Mouse (Mus musculus): ENCODE data around the gene 1700012A03Rik. TPM values are rescaled to one million over a fixed set of nuclear protein-coding genes. Genes with fewer than 3 reads are reported as not detected.

1700012A03Rik gene
- polyA plus RNA-seq, 2 experiments: not detected

- no peak for ATAC-seq (ENCODE audit: insufficient read depth)
- 63% methylated on average over 3 of the region's 3 CpGs for WGBS (ENCODE audit: insufficient replicate concordance)
Measured at GRCm38 (mm10) chr6:32028228-32029009, 21.6 kb upstream of the 1700012A03Rik start.

DNA sequence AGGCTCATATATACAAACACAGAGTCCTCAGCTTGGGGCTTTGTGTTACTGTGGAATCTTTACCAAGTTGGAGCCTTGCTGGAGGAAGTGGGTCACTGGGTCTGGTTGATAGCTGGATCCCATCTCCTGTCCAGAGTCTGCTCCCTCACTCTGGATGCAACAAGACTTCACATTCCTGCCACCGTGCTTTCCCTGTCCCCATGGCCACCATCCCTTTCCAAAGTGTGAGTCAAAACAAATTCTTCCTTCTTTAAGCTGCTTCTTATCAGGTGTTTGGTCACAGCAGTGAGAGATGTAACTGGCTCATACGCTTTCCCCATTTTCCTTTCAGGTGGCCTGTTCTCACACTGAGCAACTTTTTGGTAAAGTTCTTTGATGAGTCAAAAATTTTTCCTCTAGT is 15.8 kb upstream of the 1700012A03Rik start:
- Histone ChIP-seq H3K9me3 (ENCODE audit: control insufficient read depth, low read length) (no peaks in the 10 kb centered on the region), H3K4me1 (replicated peaks; ENCODE audit: control insufficient read depth in 2 of 2, insufficient read depth in 2 of 2, low read length in 1 of 2) (no peaks in the 10 kb centered on the region), H3K36me3 (replicated peaks; ENCODE audit: control insufficient read depth, insufficient read depth, low read depth) (no peaks in the 10 kb centered on the region), H3K4me3 (ENCODE audit: insufficient read depth in 1 of 2, low read depth in 2 of 2, low read length in 2 of 2) (no peak overlapping the region), H3K4me2 (ENCODE audit: low read depth) (no peak overlapping the region), H3K27me3 (ENCODE audit: control insufficient read depth, insufficient read depth, low read length) (no peaks in the 10 kb centered on the region), H3K9ac (replicated peaks) (no peak overlapping the region), H3K27ac (no peak overlapping the region)
- TF ChIP-seq CTCF (IDR thresholded peaks at IDR 0.05; ENCODE audit: low read depth) (no peak), EP300 (IDR thresholded peaks at IDR 0.05; ENCODE audit: low read depth) (no peak)
- no peak for ATAC-seq (ENCODE audit: insufficient read depth)
- 55% methylated on average over 2 of the region's 2 CpGs for WGBS (ENCODE audit: insufficient replicate concordance)
- no peak for DNase-seq (ENCODE audit: low read depth in 3 of 3, low spot score in 3 of 3)

More at GRCm38 (mm10) chr6:32028228-32029009, 21.6 kb upstream of the 1700012A03Rik start:
- DNase-seq (ENCODE audit: low read depth in 3 of 3, low spot score in 3 of 3): no peak
- Histone ChIP-seq H3K27me3 (ENCODE audit: control insufficient read depth, insufficient read depth, low read length) (no peaks in the 10 kb centered on the region), H3K4me1 (replicated peaks; ENCODE audit: control insufficient read depth in 2 of 2, insufficient read depth in 2 of 2, low read length in 1 of 2) (no peaks in the 10 kb centered on the region), H3K4me3 (ENCODE audit: insufficient read depth in 1 of 2, low read depth in 2 of 2, low read length in 2 of 2) (no peak overlapping the region), H3K27ac (no peak overlapping the region), H3K9me3 (ENCODE audit: control insufficient read depth, low read length) (no peaks in the 10 kb centered on the region), H3K36me3 (replicated peaks; ENCODE audit: control insufficient read depth, insufficient read depth, low read depth) (no peaks in the 10 kb centered on the region), H3K4me2 (ENCODE audit: low read depth) (no peak overlapping the region), H3K9ac (replicated peaks) (no peak overlapping the region)
- TF ChIP-seq CTCF (IDR thresholded peaks at IDR 0.05; ENCODE audit: low read depth) (no peak), EP300 (IDR thresholded peaks at IDR 0.05; ENCODE audit: low read depth) (no peak)

- H3K4me2 ChIP-seq (ENCODE audit: low read depth): no peak overlapping the region
- no peaks in the 10 kb centered on the region for H3K27me3 ChIP-seq (ENCODE audit: control insufficient read depth, insufficient read depth, low read length)
- H3K4me1 ChIP-seq (replicated peaks; ENCODE audit: control insufficient read depth in 2 of 2, insufficient read depth in 2 of 2, low read length in 1 of 2): no peaks in the 10 kb centered on the region
- no peaks in the 10 kb centered on the region for H3K36me3 ChIP-seq (replicated peaks; ENCODE audit: control insufficient read depth, insufficient read depth, low read depth)
- H3K27ac ChIP-seq: no peak overlapping the region
- DNase-seq (ENCODE audit: low read depth in 3 of 3, low spot score in 3 of 3) (no peak), ATAC-seq (ENCODE audit: insufficient read depth) (no peak)
- H3K4me3 ChIP-seq (ENCODE audit: insufficient read depth in 1 of 2, low read depth in 2 of 2, low read length in 2 of 2): no peak overlapping the region
- TF ChIP-seq CTCF (IDR thresholded peaks at IDR 0.05; ENCODE audit: low read depth) (no peak), EP300 (IDR thresholded peaks at IDR 0.05; ENCODE audit: low read depth) (no peak)
- no peaks in the 10 kb centered on the region for H3K9me3 ChIP-seq (ENCODE audit: control insufficient read depth, low read length)
- no peak overlapping the region for H3K9ac ChIP-seq (replicated peaks)
Measured at GRCm38 (mm10) chr6:32045344-32045743, 4.7 kb upstream of the 1700012A03Rik start.

- DNase-seq (ENCODE audit: low read depth in 3 of 3, low spot score in 3 of 3) (no peak), ATAC-seq (ENCODE audit: insufficient read depth) (no peak)
- WGBS (ENCODE audit: insufficient replicate concordance): 31% methylated on average over 4 of the region's 4 CpGs
- no peaks in the 10 kb centered on the region for H3K9me3 ChIP-seq (ENCODE audit: control insufficient read depth, low read length)
- H3K4me1 ChIP-seq (replicated peaks; ENCODE audit: control insufficient read depth in 2 of 2, insufficient read depth in 2 of 2, low read length in 1 of 2): no peaks in the 10 kb centered on the region
- H3K4me2 ChIP-seq (ENCODE audit: low read depth): no peak overlapping the region
- no peak overlapping the region for H3K9ac ChIP-seq (replicated peaks)
- no peak overlapping the region for H3K4me3 ChIP-seq (ENCODE audit: insufficient read depth in 1 of 2, low read depth in 2 of 2, low read length in 2 of 2)
- TF ChIP-seq CTCF (IDR thresholded peaks at IDR 0.05; ENCODE audit: low read depth) (no peak), EP300 (IDR thresholded peaks at IDR 0.05; ENCODE audit: low read depth) (no peak)
- no peaks in the 10 kb centered on the region for H3K36me3 ChIP-seq (replicated peaks; ENCODE audit: control insufficient read depth, insufficient read depth, low read depth)
- no peak overlapping the region for H3K27ac ChIP-seq
- H3K27me3 ChIP-seq (ENCODE audit: control insufficient read depth, insufficient read depth, low read length): no peaks in the 10 kb centered on the region
Measured at GRCm38 (mm10) chr6:32049256-32049950, 643 bp upstream of the 1700012A03Rik start.

DNA sequence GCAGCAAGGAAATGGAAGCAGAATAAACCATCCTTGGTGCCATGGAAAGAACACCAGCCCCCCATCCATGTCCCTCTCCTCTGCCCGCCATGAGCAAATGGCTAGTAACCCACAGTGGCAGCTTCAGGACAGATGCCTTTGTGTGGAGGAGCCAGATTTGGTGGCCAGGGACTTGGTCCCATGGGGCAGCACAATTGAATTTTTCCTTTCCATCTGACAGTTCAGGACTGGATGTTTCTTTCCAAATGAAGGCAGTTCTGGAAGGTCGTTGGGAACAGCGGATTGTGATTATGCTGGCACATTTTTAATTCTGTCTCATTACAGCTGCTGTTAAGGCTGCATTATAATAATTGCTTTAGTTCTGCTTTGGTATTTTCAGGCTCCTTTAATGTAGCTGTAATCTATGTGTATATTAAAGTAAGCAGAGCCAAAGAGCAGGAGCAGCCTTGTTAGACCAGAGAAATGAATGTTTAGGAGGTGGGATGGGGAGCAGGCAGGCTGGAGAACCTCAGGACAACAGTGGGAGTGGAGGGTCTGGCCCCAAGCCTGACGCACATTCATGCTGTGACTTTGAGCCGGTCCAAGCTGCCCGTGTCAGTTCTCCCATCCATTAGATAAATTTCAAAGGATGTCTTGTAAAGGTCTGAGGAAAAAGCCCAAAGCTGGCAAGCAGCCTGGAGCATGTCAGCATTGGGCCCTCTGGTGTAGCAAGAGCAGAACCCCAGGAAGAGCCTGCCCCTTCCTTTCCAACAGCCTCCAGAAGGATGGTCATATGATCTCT is 2.3 kb downstream of the 1700012A03Rik start:
- ATAC-seq (ENCODE audit: insufficient read depth): no peak

More for the DNA sequence above, 2.3 kb downstream of the 1700012A03Rik start:
- Histone ChIP-seq H3K9me3 (ENCODE audit: control insufficient read depth, low read length) (no peaks in the 10 kb centered on the region), H3K36me3 (replicated peaks; ENCODE audit: control insufficient read depth, insufficient read depth, low read depth) (no peaks in the 10 kb centered on the region), H3K4me3 (ENCODE audit: insufficient read depth in 1 of 2, low read depth in 2 of 2, low read length in 2 of 2) (no peak overlapping the region), H3K9ac (replicated peaks) (no peak overlapping the region), H3K4me1 (replicated peaks; ENCODE audit: control insufficient read depth in 2 of 2, insufficient read depth in 2 of 2, low read length in 1 of 2) (no peaks in the 10 kb centered on the region), H3K27ac (no peak overlapping the region), H3K4me2 (ENCODE audit: low read depth) (no peak overlapping the region), H3K27me3 (ENCODE audit: control insufficient read depth, insufficient read depth, low read length) (no peaks in the 10 kb centered on the region)
- TF ChIP-seq EP300 (IDR thresholded peaks at IDR 0.05; ENCODE audit: low read depth): no peak
- TF ChIP-seq CTCF (IDR thresholded peaks at IDR 0.05; ENCODE audit: low read depth): no peak
- 72% methylated on average over 6 of the region's 6 CpGs for WGBS (ENCODE audit: insufficient replicate concordance)
- DNase-seq (ENCODE audit: low read depth in 3 of 3, low spot score in 3 of 3): no peak
